Mouse (Mus musculus) layer of hippocampus, adult 2 months (tissue): Measurements from ENCODE around the gene Atp6ap2. TPM values are rescaled to one million over a fixed set of nuclear protein-coding genes. Genes with fewer than 3 reads are reported as not detected.
"Not testable (repeated sequence)": the region's sequence is repeated elsewhere in the genome, so short reads cannot be mapped to it uniquely, and the experiment has no call there.

ENCODE experiments used
- DNase-seq, 2 experiments: peaks; one replicate each; pipeline ENCODE4 v3.0.0; 2022; ENCODE audit warnings: low spot score in 2 of 2
- H3K27ac ChIP-seq: fragments of 200-600 bp; 2 replicates; pipeline ENCODE4 v1.8.1; 2022
- H3K4me3 ChIP-seq: fragments of 200-600 bp; 2 replicates; pipeline ENCODE4 v1.8.1; 2022; ENCODE audit warnings: mild to moderate bottlenecking
- CTCF ChIP-seq: fragments of 200-600 bp; conservative IDR thresholded peaks from 2 replicates; pipeline ENCODE4 v1.8.1; 2022; ENCODE audit warnings: antibody characterized with exemption, mild to moderate bottlenecking, moderate library complexity
- long read RNA-seq, 2 experiments: library from polyadenylated mRNA; stranded (forward); transcript quantifications; one replicate each; pipeline ENCODE4 v2.0.0; 2021; ENCODE audit warnings: borderline mapping rate in 2 of 2
- total RNA-seq, 2 experiments: library from RNA; stranded (reverse); gene quantifications; 2 replicates each; pipeline ENCODE4 v1.2.3; 2021

The Atp6ap2 gene
- total RNA-seq: 100 to 1,000 TPM; 185 to 189 TPM
- long read RNA-seq, experiment 1, transcript Atp6ap2-201 (9 exons, 2,324 nt): major isoform, 144 of 159 reads
- long read RNA-seq, experiment 1, partial matches to known transcripts: 10 of 159 reads
- long read RNA-seq, experiment 1, other reads (novel, unspliced or antisense): 5 of 159 reads
- long read RNA-seq, experiment 2, transcript Atp6ap2-201 (9 exons, 2,324 nt): major isoform, 228 of 258 reads
- long read RNA-seq, experiment 2, partial matches to known transcripts: 25 of 258 reads
- long read RNA-seq, experiment 2, other reads (novel, unspliced or antisense): 5 of 258 reads

DNA sequence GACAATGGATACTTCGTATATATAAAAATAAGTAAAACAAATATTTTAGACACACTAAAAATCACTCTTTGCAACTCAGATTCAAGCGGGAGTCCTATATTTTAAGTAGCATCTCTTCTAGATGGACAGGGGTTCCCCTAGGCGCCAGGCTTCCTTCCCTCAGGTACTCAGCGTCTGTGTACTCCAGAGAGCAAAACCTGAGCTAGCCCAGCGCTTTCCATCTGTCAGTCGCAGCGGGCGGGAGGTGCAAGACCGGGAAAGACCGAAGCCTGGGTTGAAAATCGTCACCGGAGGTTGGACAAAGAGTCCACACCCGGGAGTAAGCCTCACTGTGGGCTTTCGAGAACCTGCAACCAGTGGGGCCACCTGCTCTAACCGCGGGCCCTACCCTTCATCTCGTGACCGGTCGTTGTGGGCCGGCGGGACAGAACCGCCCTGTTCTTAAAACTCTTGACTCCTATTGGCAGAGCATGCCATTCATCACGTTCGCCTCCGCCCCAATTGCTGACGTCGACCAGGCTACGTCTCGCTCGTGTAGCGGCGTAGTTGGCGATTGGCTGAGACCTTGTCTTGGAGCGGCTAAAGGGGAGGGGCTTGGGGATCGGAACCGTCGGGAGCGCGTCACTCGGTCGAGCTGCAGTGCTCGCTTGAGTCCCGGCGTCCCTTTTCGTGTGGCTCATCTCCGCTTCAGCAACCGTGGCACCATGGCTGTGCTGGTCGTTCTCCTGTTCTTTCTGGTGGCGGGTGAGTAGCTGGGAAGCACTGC is at the start of gene Atp6ap2:
Gene Atp6ap2, plus strand, starts transcription at position 610 of the 766 bp plus-strand sequence.
- TF ChIP-seq CTCF: no peak
- peak; percentile 90 to 95 for DNase-seq
- Histone ChIP-seq H3K4me3 (peak within 1 kb of the TSS; percentile 79), H3K27ac (peak within 1 kb of the TSS; percentile 91)

- H3K27ac ChIP-seq: no peak overlapping the region
- peak; percentile 41 for TF ChIP-seq CTCF
- DNase-seq: no peak
- no peak overlapping the region for H3K4me3 ChIP-seq
Measured at GRCm38 (mm10) chrX:12544417-12544816, 43.2 kb upstream of the Atp6ap2 start.

GRCm38 (mm10) chrX:12557086-12557485 is 30.5 kb upstream of the Atp6ap2 start:
- TF ChIP-seq CTCF: no peak
- H3K27ac ChIP-seq: no peak overlapping the region
- no peak for DNase-seq
- H3K4me3 ChIP-seq: no peak overlapping the region

DNA sequence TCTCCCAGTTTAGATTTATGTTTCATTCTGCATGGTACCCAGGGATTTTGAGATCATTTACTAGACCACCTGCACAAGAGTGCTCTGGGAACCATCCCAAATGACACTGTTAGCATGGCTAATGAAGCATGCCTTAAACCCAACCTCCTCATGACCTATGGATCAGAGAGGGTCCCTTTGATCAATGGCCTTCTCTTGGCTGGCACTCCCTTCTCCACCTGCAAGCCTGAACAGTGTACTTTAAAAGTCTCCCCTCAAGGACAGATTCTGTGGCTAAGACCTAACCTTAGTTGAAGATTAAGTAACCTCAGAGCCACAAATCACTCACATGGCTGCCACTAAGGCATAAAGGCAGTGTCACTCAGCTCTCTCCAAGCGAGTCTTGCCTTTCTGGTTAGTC is 16.2 kb upstream of the Atp6ap2 start:
- Histone ChIP-seq H3K27ac (no peak overlapping the region), H3K4me3 (no peak overlapping the region)
- no peak for TF ChIP-seq CTCF
- DNase-seq: no peak

- no peak for DNase-seq
Measured at GRCm38 (mm10) chrX:12577936-12578335, 9.7 kb upstream of the Atp6ap2 start.

DNA sequence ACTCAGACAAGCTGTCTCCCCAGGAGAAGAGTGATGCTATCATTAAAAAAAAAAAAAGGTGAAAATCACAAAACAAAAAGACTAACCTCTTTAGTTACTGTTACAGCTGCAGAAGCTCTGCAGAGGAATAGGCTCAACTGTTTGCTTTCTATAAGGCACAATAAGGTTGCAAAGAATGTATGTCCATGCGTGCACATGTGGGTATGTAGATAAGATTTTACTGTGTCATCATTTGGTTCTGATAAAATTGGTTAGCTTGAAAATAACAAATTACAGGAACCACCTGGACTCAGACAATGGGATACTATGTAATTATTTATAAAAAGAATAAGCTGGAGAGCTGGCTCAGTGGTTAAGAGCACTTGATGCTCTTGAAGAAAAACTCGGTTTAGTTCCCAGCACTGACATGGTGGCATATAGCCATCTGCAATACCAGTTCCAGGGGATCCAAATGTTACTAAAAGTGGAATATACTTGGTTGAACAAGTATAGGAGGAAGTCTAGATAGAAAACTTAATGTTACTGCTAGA is 9.2 kb upstream of the Atp6ap2 start:
- H3K4me3 ChIP-seq: no peak overlapping the region
- no peak for DNase-seq
- TF ChIP-seq CTCF: no peak
- H3K27ac ChIP-seq: no peak overlapping the region

More at GRCm38 (mm10) chrX:12577936-12578335, 9.7 kb upstream of the Atp6ap2 start:
- H3K27ac ChIP-seq: no peak overlapping the region
- no peak overlapping the region for H3K4me3 ChIP-seq
- no peak for TF ChIP-seq CTCF

DNA sequence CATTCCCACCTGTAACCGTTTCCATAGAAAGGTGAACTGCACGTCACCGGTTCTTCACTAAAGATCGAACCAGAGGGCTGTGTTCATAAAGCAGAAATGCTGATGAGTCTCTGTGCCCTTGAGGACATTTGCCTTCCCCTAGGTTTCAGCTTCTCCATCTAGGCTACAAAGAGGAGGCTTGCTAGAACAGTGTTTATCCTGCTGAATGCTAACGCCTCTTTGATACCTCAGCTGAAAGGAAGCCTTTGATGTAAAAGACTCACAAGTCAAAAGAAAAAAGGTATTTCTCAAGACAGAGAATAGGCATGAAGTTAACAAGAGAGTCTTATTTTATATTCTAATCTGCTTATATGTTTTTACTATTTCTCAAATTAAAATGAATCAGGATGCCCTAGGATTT is 4.3 kb upstream of the Atp6ap2 start:
- H3K27ac ChIP-seq: no peak overlapping the region
- H3K4me3 ChIP-seq: no peak overlapping the region
- TF ChIP-seq CTCF: no peak
- DNase-seq: no peak

- peak overlapping the region; percentile 79 for H3K4me3 ChIP-seq
- TF ChIP-seq CTCF: no peak; the same call in 1 of the 2 replicates
- DNase-seq: peak in 1 of 2 experiments; percentile 10
- H3K27ac ChIP-seq: peak overlapping the region; percentile 91
Measured at GRCm38 (mm10) chrX:12587958-12588355, 356 bp downstream of the Atp6ap2 start.

GRCm38 (mm10) chrX:12591401-12591943 is 3.9 kb downstream of the Atp6ap2 start:
- H3K27ac ChIP-seq: no peak overlapping the region
- no peak for DNase-seq
- TF ChIP-seq CTCF: no peak
- H3K4me3 ChIP-seq: no peak overlapping the region

GRCm38 (mm10) chrX:12592011-12592410 is 4.4 kb downstream of the Atp6ap2 start:
- Histone ChIP-seq H3K27ac (no peak overlapping the region), H3K4me3 (no peak overlapping the region)
- no peak for DNase-seq

DNA sequence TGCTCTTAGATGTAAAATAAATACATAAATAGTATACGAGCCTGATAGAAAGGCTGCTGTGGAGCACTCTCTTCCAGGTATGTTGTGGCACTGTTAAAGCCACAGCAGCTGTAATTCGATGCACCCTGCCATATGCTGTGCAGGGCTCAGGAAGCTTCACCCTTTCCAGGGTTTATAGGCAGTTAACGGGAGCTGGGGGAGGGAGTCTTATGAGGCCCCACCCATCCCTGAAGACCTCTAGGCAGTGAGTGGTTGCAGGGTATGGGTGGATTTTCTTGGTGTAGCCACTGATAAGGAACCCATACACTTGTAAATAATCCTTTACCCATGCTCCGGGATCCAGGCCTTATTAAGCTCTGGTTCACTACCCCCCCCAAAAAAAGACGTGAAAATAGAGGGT is 6.2 kb downstream of the Atp6ap2 start:
- no peak overlapping the region for H3K27ac ChIP-seq
- TF ChIP-seq CTCF: no peak
- no peak for DNase-seq
- H3K4me3 ChIP-seq: no peak overlapping the region

More at GRCm38 (mm10) chrX:12592011-12592410, 4.4 kb downstream of the Atp6ap2 start:
- no peak for TF ChIP-seq CTCF

DNA sequence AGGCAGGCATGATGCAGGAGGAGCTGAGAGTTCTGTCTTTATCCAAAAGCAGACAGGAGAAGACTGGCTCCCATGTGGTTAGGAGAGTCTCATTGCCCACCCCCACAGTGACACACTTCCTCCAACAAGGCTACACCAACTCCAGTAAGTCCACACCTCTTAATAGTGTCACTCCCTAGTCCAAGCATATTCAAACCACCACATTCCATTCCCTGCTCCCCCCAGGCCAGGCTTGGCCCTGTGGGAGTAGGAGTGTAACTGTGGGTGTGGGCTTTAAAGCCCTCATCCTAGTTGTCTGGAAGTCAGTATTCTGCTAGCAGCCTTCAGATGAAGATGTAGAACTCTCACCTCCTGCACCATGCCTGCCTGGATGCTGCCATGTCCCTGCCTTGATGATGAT is 22.9 kb downstream of the Atp6ap2 start:
- not testable (repeated sequence) for H3K27ac ChIP-seq, DNase-seq, H3K4me3 ChIP-seq

DNA sequence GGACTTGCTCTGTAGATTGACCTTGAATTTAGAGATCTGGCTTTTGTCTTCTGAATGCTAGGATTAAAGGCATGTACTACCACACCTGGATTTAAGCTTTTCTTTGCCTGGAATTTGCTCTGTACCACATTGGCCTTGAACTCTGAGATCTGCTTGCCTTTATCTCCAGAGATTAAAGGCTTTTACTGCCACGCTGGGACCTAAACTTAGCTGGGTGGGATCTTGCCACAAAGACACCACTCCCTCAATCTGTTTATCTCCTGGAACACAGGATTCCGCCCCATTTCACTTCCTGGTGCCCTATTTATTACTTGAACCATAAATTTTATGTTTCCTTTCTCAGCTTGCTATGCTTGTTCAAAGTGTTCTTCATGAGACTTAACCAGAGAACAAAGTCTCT is 23.6 kb downstream of the Atp6ap2 start:
- no peak for DNase-seq
- Histone ChIP-seq H3K4me3 (no peak overlapping the region), H3K27ac (no peak overlapping the region)
- TF ChIP-seq CTCF: no peak

GRCm38 (mm10) chrX:12612360-12612759 is 24.8 kb downstream of the Atp6ap2 start:
- not testable (repeated sequence) for H3K4me3 ChIP-seq, DNase-seq, H3K27ac ChIP-seq
